Comparison of ENCODE assay signal across 27 mouse cellular contexts in the genomic region with DNA sequence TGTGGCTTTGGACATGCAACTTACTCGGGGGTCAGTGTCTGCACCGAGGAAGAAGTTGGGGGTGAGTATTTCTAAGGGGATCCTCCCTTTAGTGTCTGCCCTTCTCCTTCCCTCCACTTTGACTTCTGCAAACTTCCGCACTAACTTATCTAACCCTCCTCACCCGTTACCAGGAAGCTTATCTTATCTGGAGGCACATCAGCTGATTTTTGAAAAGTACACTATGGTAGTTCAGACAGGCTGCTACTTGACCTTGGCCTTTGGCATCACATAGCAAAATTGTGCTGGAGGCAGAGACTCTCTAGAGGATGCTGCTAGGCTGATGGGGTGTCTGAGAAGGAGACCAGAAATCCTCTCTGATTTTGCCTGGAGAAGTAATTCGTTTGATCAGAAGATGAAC. TPM values are rescaled to one million over a fixed set of nuclear protein-coding genes. Genes with fewer than 3 reads are reported as not detected.
A peak's percentile ranks its signal among the peaks of the same experiment; 100 is the strongest.
DNase-seq lines count a peak whose midpoint lies in the region; ATAC-seq and TF ChIP-seq lines count a peak whose summit lies in the region.
"Had no signal": no experiment of that assay in that cellular context is flagged by ENCODE, and none has a peak within 500 bp of the region (broad histone marks: within the 10 kb centered on the region; RNA-seq: fewer than 3 reads in every experiment).

No protein-coding gene starts in this region.

- H3K9ac ChIP-seq in lung, embryonic 14.5 days = no peak overlapping the region
- H3K9ac ChIP-seq in MEL (ENCODE audit: control insufficient read depth, low read depth, low read length, poor library complexity, severe bottlenecking) = no peak overlapping the region
- H3K9ac ChIP-seq: embryonic facial prominence, embryonic 12.5 days; forebrain, embryonic 13.5 days; hindbrain, embryonic 14.5 days; kidney, embryonic 15.5 days; midbrain, embryonic 12.5 days; neural tube, embryonic 12.5 days had no signal

- intact Hi-C loops in gastrocnemius, postnatal 14 days (cut with DNase I; ENCODE audit: low total_unique reads) = no loop called here

- TF ChIP-seq CTCF in lung, embryonic 14.5 days (IDR thresholded peaks at IDR 0.05; ENCODE audit: low read depth) = no peak
- TF ChIP-seq CTCF in MEL (IDR thresholded peaks at IDR 0.05 in 2 of 3, conservative IDR thresholded peaks at IDR 0.05 in 1 of 3; ENCODE audit: control insufficient read depth in 1 of 3, insufficient read depth in 1 of 3, low read depth in 2 of 3, low read length in 3 of 3, poor library complexity in 1 of 3, severe bottlenecking in 1 of 3) = no peak

- 22% methylated on average over 5 of the region's 5 CpGs for WGBS in lung, embryonic 14.5 days

- no peaks in the 10 kb centered on the region for H3K36me3 ChIP-seq in lung, embryonic 14.5 days (ENCODE audit: insufficient read depth)
- H3K36me3 ChIP-seq in MEL (ENCODE audit: control insufficient read depth in 1 of 2, insufficient read depth in 2 of 2, low read length in 2 of 2) = peaks cover 0 to 26% of the 10 kb centered on the region in 2 experiments; a peak in 2 of 4 replicates
- H3K36me3 ChIP-seq: embryonic facial prominence, embryonic 12.5 days; kidney, embryonic 15.5 days; midbrain, embryonic 12.5 days; neural tube, embryonic 12.5 days had no signal

- TF ChIP-seq EP300 in MEL (IDR thresholded peaks at IDR 0.05; ENCODE audit: low read depth in 1 of 2, low read length in 2 of 2) = peak; percentile 95 to 98

- no peak for TF ChIP-seq RAD21 in MEL (IDR thresholded peaks at IDR 0.05; ENCODE audit: low read depth, low read length)

- no peaks in the 10 kb centered on the region for H3K27me3 ChIP-seq in lung, embryonic 14.5 days (ENCODE audit: insufficient read depth, low read length)
- H3K27me3 ChIP-seq in MEL (ENCODE audit: control insufficient read depth in 1 of 2, insufficient read depth in 2 of 2, low read length in 2 of 2) = no peaks in the 10 kb centered on the region
- H3K27me3 ChIP-seq: embryonic facial prominence, embryonic 12.5 days; forebrain, embryonic 13.5 days; kidney, embryonic 15.5 days; midbrain, embryonic 12.5 days; neural tube, embryonic 12.5 days had no signal

- H3K27ac ChIP-seq in lung, embryonic 14.5 days (ENCODE audit: low read depth) = no peak overlapping the region
- peak overlapping the region; percentile 49 for H3K27ac ChIP-seq in MEL (ENCODE audit: control insufficient read depth, low read depth, low read length)
- H3K27ac ChIP-seq: embryonic facial prominence, embryonic 12.5 days; forebrain, embryonic 13.5 days; heart, adult 2 months; hindbrain, embryonic 14.5 days; kidney, embryonic 15.5 days; macrophage; midbrain, embryonic 12.5 days; neural tube, embryonic 12.5 days had no signal

- ATAC-seq in lung, embryonic 14.5 days (ENCODE audit: insufficient read depth) = no peak; the same call in 1 of the 2 replicates
- peak; percentile 40; the same call in 1 of the 2 replicates for ATAC-seq in megakaryocyte, adult 5-6 weeks (ENCODE audit: poor library complexity, severe bottlenecking)
- ATAC-seq: forebrain, embryonic 13.5 days had no signal

- H3K4me1 ChIP-seq in lung, embryonic 14.5 days (ENCODE audit: insufficient read depth) = no peaks in the 10 kb centered on the region
- peaks cover 15 to 34% of the 10 kb centered on the region in 2 experiments for H3K4me1 ChIP-seq in MEL (ENCODE audit: control insufficient read depth in 1 of 2, insufficient read depth in 2 of 2, low read length in 2 of 2)
- H3K4me1 ChIP-seq: embryonic facial prominence, embryonic 12.5 days; forebrain, embryonic 13.5 days; kidney, embryonic 15.5 days; midbrain, embryonic 12.5 days; neural tube, embryonic 12.5 days had no signal

- peak; percentile 4 for DNase-seq in embryo, embryonic 10 days (ENCODE audit: low spot score)
- DNase-seq in embryo, embryonic 9.5 days (ENCODE audit: extremely low spot score) = no peak
- DNase-seq in lung, embryonic 14.5 days = peak; percentile 30
- no peak for DNase-seq in lung, postnatal 14 days
- peak; percentile 46 for DNase-seq in MEL (ENCODE audit: low read depth, low spot score)
- no peak for DNase-seq in gastrocnemius, postnatal 14 days
- no peak for DNase-seq in Muller cell, postnatal 12 days (ENCODE audit: inconsistent ontology term)
- DNase-seq: adrenal gland, postnatal 25 days; cerebellum, adult 11 months; cerebellum, postnatal 25 days; gastrocnemius, postnatal 10 days; heart, adult 2 months; heart, postnatal 36 days; layer of hippocampus, postnatal 36 days; right cerebral cortex, postnatal 4 days; thymus, adult 2 months had no signal

- no peaks in the 10 kb centered on the region for H3K9me3 ChIP-seq in lung, embryonic 14.5 days (ENCODE audit: low read depth, low read length)
- H3K9me3 ChIP-seq in MEL (replicated peaks; ENCODE audit: insufficient read depth, low read length) = no peaks in the 10 kb centered on the region
- H3K9me3 ChIP-seq: embryonic facial prominence, embryonic 12.5 days; forebrain, embryonic 13.5 days; kidney, embryonic 15.5 days; midbrain, embryonic 12.5 days; neural tube, embryonic 12.5 days had no signal

- no peaks in the 10 kb centered on the region for H3K79me2 ChIP-seq in MEL (ENCODE audit: control insufficient read depth, insufficient read depth, low read length, poor library complexity)

- no peak overlapping the region for H3K4me2 ChIP-seq in lung, embryonic 14.5 days
- H3K4me2 ChIP-seq: embryonic facial prominence, embryonic 12.5 days; forebrain, embryonic 13.5 days; hindbrain, embryonic 14.5 days; kidney, embryonic 15.5 days; midbrain, embryonic 12.5 days; neural tube, embryonic 12.5 days had no signal

- TF ChIP-seq POLR2A in MEL (IDR thresholded peaks at IDR 0.05; ENCODE audit: control insufficient read depth in 1 of 2, insufficient read depth in 1 of 2, low read depth in 1 of 2, low read length in 2 of 2, poor library complexity in 1 of 2) = no peak

- H3K4me3 ChIP-seq in lung, embryonic 14.5 days (ENCODE audit: low read depth, low read length) = no peak overlapping the region
- H3K4me3 ChIP-seq in MEL (ENCODE audit: control insufficient read depth in 1 of 2, insufficient read depth in 1 of 2, low read depth in 2 of 2, low read length in 2 of 2) = no peak overlapping the region
- H3K4me3 ChIP-seq: embryonic facial prominence, embryonic 12.5 days; erythroblast, embryonic 14.5 days; forebrain, embryonic 13.5 days; heart, adult 2 months; kidney, embryonic 15.5 days; midbrain, embryonic 12.5 days; neural tube, embryonic 12.5 days had no signal

TF ChIP-seq in MEL, 35 proteins besides CTCF, POLR2A, EP300 and RAD21:
- TF ChIP-seq MAX (IDR thresholded peaks at IDR 0.05; ENCODE audit: low read length) (no peak), MYB (IDR thresholded peaks at IDR 0.05; ENCODE audit: low read depth, low read length) (peak; percentile 59; the same call in 1 of the 2 replicates), USF2 (IDR thresholded peaks at IDR 0.05; ENCODE audit: borderline replicate concordance in 1 of 2, insufficient read depth in 1 of 2, low read depth in 1 of 2, low read length in 2 of 2) (no peak), SIN3A (IDR thresholded peaks at IDR 0.05; ENCODE audit: low read length) (peak; percentile 75), ZMIZ1 (IDR thresholded peaks at IDR 0.05; ENCODE audit: low read depth, low read length) (no peak), JUND (IDR thresholded peaks at IDR 0.05; ENCODE audit: low read depth, low read length) (no peak), ELF1 (IDR thresholded peaks at IDR 0.05; ENCODE audit: low read depth, low read length) (peak; percentile 67; the same call in 1 of the 2 replicates), ZNF384 (IDR thresholded peaks at IDR 0.05; ENCODE audit: low read depth, low read length) (peak; percentile 44; the same call in 1 of the 2 replicates), MAZ (IDR thresholded peaks at IDR 0.05; ENCODE audit: low read depth, low read length) (no peak; the same call in 1 of the 2 replicates), TCF12 (IDR thresholded peaks at IDR 0.05; ENCODE audit: low read depth, low read length) (peak; percentile 94), ETS1 (IDR thresholded peaks at IDR 0.05; ENCODE audit: low read depth, low read length) (peak; percentile 97), BHLHE40 (IDR thresholded peaks at IDR 0.05; ENCODE audit: borderline replicate concordance, low read depth, low read length) (peak; percentile 34; the same call in 1 of the 2 replicates), POLR2AphosphoS5 (IDR thresholded peaks at IDR 0.05; ENCODE audit: borderline replicate concordance, low read depth, low read length) (no peak), MEF2A (IDR thresholded peaks at IDR 0.05; ENCODE audit: extremely low read depth, insufficient replicate concordance, low read depth, low read length, poor library complexity, severe bottlenecking) (no peak), USF1 (IDR thresholded peaks at IDR 0.05; ENCODE audit: low read depth, low read length) (peak; percentile 57; the same call in 1 of the 2 replicates), TAL1 (IDR thresholded peaks at IDR 0.05; ENCODE audit: low read length) (peak; percentile 41), GATA1 (IDR thresholded peaks at IDR 0.05; ENCODE audit: low read depth, low read length) (peak; percentile 100), MAFK (IDR thresholded peaks at IDR 0.05; ENCODE audit: borderline replicate concordance, low read depth, low read length) (peak; percentile 51; the same call in 1 of the 2 replicates), RCOR1 (IDR thresholded peaks at IDR 0.05; ENCODE audit: low read depth, low read length) (peak; percentile 83)

RNA-seq across cellular contexts. Expression of gene Il1rl1, which starts 10.9 kb away (rescaled TPM):
- 0.69 and 1.0 TPM in 2 replicates for polyA plus RNA-seq in lung, embryonic 14.5 days (2014; fragmentation: Nextera tagmentation; extraction: Ambion mirVana)
- 50.4 and 68.4 TPM in 2 replicates for total RNA-seq in MEL (2012; rRNA removed)
- 10 to 100 TPM in 1 of 2 experiments, not detected in 1; 44.4 TPM for polyA plus RNA-seq in MEL (2012; ENCODE audit: insufficient read depth in 1 of 2, insufficient read length in 2 of 2, low read depth in 1 of 2, low replicate concordance in 2 of 2, missing spikeins in 1 of 2)
- 4.2 and 7.3 TPM in 2 replicates for total RNA-seq in megakaryocyte, adult 5-6 weeks (2015)
- total RNA-seq in megakaryocyte, adult 5-6 weeks (2017) = 5.7 and 8.9 TPM in 2 replicates
- total RNA-seq in gastrocnemius, postnatal 14 days (2021) = 1 to 10 TPM; 1.0 to 1.2 TPM
- polyA plus RNA-seq: forebrain, embryonic 13.5 days; liver, adult 2 months; midbrain, embryonic 12.5 days had no signal

RNA-seq across cellular contexts. Expression of gene Il18r1, which starts 46.8 kb away (rescaled TPM):
- 0.50 and 0.76 TPM in 2 replicates for polyA plus RNA-seq in lung, embryonic 14.5 days (2014; fragmentation: Nextera tagmentation; extraction: Ambion mirVana)
- total RNA-seq in MEL (2012; rRNA removed) = 0.08 TPM in 1 of 2 replicates, not detected in the other
- polyA plus RNA-seq in MEL (2012; ENCODE audit: insufficient read depth in 1 of 2, insufficient read length in 2 of 2, low read depth in 1 of 2, low replicate concordance in 2 of 2, missing spikeins in 1 of 2) = under 1 TPM in 1 of 2 experiments, not detected in 1; 0.10 TPM
- total RNA-seq in megakaryocyte, adult 5-6 weeks (2015) = 6.8 and 8.9 TPM in 2 replicates
- 11.6 and 15.4 TPM in 2 replicates for total RNA-seq in megakaryocyte, adult 5-6 weeks (2017)
- total RNA-seq in gastrocnemius, postnatal 14 days (2021) = not detected
- total RNA-seq: adrenal gland, postnatal 25 days; layer of hippocampus, adult 18-20 months; layer of hippocampus, postnatal 36 days had no signal
- polyA plus RNA-seq: embryonic facial prominence, embryonic 12.5 days; erythroblast, embryonic 14.5 days; forebrain, embryonic 13.5 days; hindbrain, embryonic 14.5 days; midbrain, embryonic 12.5 days; neural tube, embryonic 12.5 days had no signal

Comparison
In these comparisons a context has a peak if more than half of its experiments do, and no peak if none do; other contexts are left out.
1. DNase-seq: peak in embryo, embryonic 10 days (single experiment), lung, embryonic 14.5 days (single experiment) and MEL (single experiment); none in embryo, embryonic 9.5 days (single experiment), lung, postnatal 14 days (single experiment), gastrocnemius, postnatal 14 days (single experiment) and Muller cell, postnatal 12 days (single experiment).